Mouse (Mus musculus): ENCODE measurements around the gene Eomes.

Eomes gene

GRCm38 (mm10) chr9:118477961-118478360, at the start of gene Eomes:
TSS of gene Eomes (plus strand) at chr9:118478212.
- peak in 1 of 2 experiments; percentile 33 for DNase-seq (ENCODE audit: low spot score in 2 of 2)

GRCm38 (mm10) chr9:118444809-118445208, 33.2 kb upstream of the Eomes start:
- DNase-seq (ENCODE audit: low spot score in 2 of 2), result no peak

- DNase-seq (ENCODE audit: low spot score in 2 of 2), result peak in 1 of 2 experiments; percentile 29
Observed at GRCm38 (mm10) chr9:118449336-118449735, 28.7 kb upstream of the Eomes start.

- DNase-seq (ENCODE audit: low spot score in 2 of 2), result no peak
Observed at GRCm38 (mm10) chr9:118453427-118453826, 24.6 kb upstream of the Eomes start.

- no peak for DNase-seq (ENCODE audit: low spot score in 2 of 2)
Observed at GRCm38 (mm10) chr9:118455188-118455845, 22.7 kb upstream of the Eomes start.

- DNase-seq (ENCODE audit: low spot score in 2 of 2), result no peak
Observed at GRCm38 (mm10) chr9:118456405-118456804, 21.6 kb upstream of the Eomes start.

GRCm38 (mm10) chr9:118458039-118458438, 20.0 kb upstream of the Eomes start:
- DNase-seq (ENCODE audit: low spot score in 2 of 2), result no peak

- no peak for DNase-seq (ENCODE audit: low spot score in 2 of 2)
Observed at GRCm38 (mm10) chr9:118464031-118464430, 14.0 kb upstream of the Eomes start.

GRCm38 (mm10) chr9:118468301-118468700, 9.7 kb upstream of the Eomes start:
- no peak for DNase-seq (ENCODE audit: low spot score in 2 of 2)

- no peak for DNase-seq (ENCODE audit: low spot score in 2 of 2)
Observed at GRCm38 (mm10) chr9:118469272-118469671, 8.7 kb upstream of the Eomes start.

- DNase-seq (ENCODE audit: low spot score in 2 of 2), result no peak
Observed at GRCm38 (mm10) chr9:118471296-118471695, 6.7 kb upstream of the Eomes start.

- peak in 1 of 2 experiments; percentile 51 for DNase-seq (ENCODE audit: low spot score in 2 of 2)
Observed at GRCm38 (mm10) chr9:118476211-118476765, 1.7 kb upstream of the Eomes start.

GRCm38 (mm10) chr9:118476766-118477271, 1.2 kb upstream of the Eomes start:
- peak in 1 of 2 experiments; percentile 37 for DNase-seq (ENCODE audit: low spot score in 2 of 2)

- DNase-seq (ENCODE audit: low spot score in 2 of 2), result no peak
Observed at GRCm38 (mm10) chr9:118477281-118477931, 606 bp upstream of the Eomes start.

- peak in 1 of 2 experiments; percentile 38 for DNase-seq (ENCODE audit: low spot score in 2 of 2)
Observed at GRCm38 (mm10) chr9:118478458-118478838, 436 bp downstream of the Eomes start.

- peak in 1 of 2 experiments; percentile 57 for DNase-seq (ENCODE audit: low spot score in 2 of 2)
Observed at GRCm38 (mm10) chr9:118478839-118479507, 961 bp downstream of the Eomes start.

GRCm38 (mm10) chr9:118479508-118480291, 1.7 kb downstream of the Eomes start:
- no peak for DNase-seq (ENCODE audit: low spot score in 2 of 2)

- no peak for DNase-seq (ENCODE audit: low spot score in 2 of 2)
Observed at GRCm38 (mm10) chr9:118480292-118480690, 2.3 kb downstream of the Eomes start.

GRCm38 (mm10) chr9:118482210-118482609, 4.2 kb downstream of the Eomes start:
- DNase-seq (ENCODE audit: low spot score in 2 of 2), result no peak

GRCm38 (mm10) chr9:118486361-118487095, 8.5 kb downstream of the Eomes start:
- DNase-seq (ENCODE audit: low spot score in 2 of 2), result no peak

- no peak for DNase-seq (ENCODE audit: low spot score in 2 of 2)
Observed at GRCm38 (mm10) chr9:118487096-118487395, 9.0 kb downstream of the Eomes start.

Measured in cerebellum, postnatal 4 days (tissue).